Mouse (Mus musculus): ENCODE data around the gene Gm128. TPM values are rescaled to one million over a fixed set of nuclear protein-coding genes. Genes with fewer than 3 reads are reported as not detected.
"Not testable (repeated sequence)": the region's sequence is repeated elsewhere in the genome, so short reads cannot be mapped to it uniquely, and the experiment has no call there.

Gm128 gene
- polyA plus RNA-seq, 1 experiment from 2014 or later, result 0.16 TPM

DNA sequence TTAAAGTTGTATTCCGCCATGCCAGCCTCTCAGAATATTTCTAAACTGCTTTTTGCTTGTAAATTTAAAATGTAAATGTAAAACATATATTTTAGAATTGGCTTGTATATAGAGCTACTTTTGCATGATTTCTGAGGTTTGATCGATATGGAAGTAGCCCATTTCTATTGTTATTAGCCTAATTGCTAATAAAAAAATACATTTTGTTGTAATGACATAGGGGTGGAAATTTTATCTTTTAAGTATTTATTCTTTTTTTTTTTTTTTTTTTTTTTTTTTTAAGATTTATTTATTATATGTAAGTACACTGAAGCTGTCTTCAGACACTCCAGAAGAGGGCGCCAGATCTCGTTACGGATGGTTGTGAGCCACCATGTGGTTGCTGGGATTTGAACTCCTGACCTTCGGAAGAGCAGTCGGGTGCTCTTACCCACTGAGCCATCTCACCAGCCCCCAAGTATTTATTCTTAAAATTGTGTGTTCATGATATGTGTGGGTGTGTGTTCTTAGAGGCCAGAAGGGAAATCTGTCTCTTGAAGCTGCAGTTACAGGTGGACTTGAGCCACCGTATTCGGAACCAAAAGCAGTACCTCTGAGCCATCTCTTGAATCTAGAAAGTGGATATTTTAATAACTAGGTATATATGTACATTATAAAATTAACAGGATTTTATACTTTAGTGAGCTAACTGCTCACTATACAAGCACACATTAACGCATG is 28.3 kb downstream of the Gm128 start:
- not testable (repeated sequence) for DNase-seq (ENCODE audit: low spot score); H3K9me3 ChIP-seq (ENCODE audit: control insufficient read depth, low read length); H3K4me3 ChIP-seq (replicated peaks; ENCODE audit: low read length); ATAC-seq (ENCODE audit: low FRiP score); H3K27me3 ChIP-seq (ENCODE audit: control insufficient read depth, insufficient read depth, low read length); H3K4me1 ChIP-seq (replicated peaks; ENCODE audit: control insufficient read depth, insufficient read depth, low read length); H3K4me2 ChIP-seq (replicated peaks); H3K9ac ChIP-seq; H3K27ac ChIP-seq
- peaks cover 29% of the 10 kb centered on the region for H3K36me3 ChIP-seq (replicated peaks; ENCODE audit: control insufficient read depth, insufficient read depth)
- 94% methylated on average over 7 of the region's 10 CpGs for WGBS

DNA sequence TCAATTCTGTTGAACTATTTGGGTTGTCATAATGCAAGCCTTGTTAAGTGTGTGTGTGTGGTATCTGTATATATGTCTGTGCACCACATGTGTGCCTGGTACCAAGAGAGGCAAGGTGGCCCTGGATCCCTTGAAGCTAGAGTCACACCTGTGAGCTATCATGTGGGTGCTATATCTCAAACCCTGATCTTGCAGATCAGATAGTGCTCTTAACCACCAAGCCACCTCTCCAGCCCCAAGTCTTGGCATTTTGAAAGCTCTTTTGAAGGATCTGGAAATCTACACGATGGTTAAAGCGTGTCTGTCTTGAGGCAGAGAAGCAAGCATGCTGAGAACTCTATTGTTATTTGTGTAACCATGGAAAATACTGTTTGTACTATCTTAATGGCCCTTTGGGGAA is 30.8 kb downstream of the Gm128 start:
- WGBS, result 52% methylated on average over 2 of the region's 2 CpGs

DNA sequence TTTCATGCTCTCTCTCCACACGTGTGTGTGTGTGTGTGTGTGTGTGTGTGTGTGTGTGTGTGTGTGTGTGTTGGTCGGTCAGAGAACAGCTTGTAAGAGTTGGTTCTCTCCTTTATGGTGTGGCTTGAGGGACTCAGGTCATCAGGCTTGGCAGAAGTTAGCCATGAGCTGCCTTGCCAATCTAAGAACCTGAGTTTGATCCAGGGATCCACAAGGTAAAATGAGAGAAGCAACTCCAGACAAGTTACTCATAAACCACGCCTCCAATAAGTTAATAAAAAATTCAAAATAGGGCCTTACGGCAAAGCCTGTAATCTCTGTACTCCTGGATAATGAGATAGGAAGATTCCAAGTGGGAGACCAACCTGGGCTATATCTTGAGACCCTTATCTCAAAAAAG is 33.1 kb downstream of the Gm128 start:
- ATAC-seq (ENCODE audit: low FRiP score) (no peak), DNase-seq (ENCODE audit: low spot score) (no peak)
- H3K27me3 ChIP-seq (ENCODE audit: control insufficient read depth, insufficient read depth, low read length), result no peaks in the 10 kb centered on the region
- H3K36me3 ChIP-seq (replicated peaks; ENCODE audit: control insufficient read depth, insufficient read depth), result peaks cover 54% of the 10 kb centered on the region
- 93% methylated on average over 4 of the region's 4 CpGs for WGBS
- H3K9ac ChIP-seq, result no peak overlapping the region
- no peak overlapping the region for H3K4me2 ChIP-seq (replicated peaks)
- no peaks in the 10 kb centered on the region for H3K4me1 ChIP-seq (replicated peaks; ENCODE audit: control insufficient read depth, insufficient read depth, low read length)
- no peak overlapping the region for H3K4me3 ChIP-seq (replicated peaks; ENCODE audit: low read length)
- no peak overlapping the region for H3K27ac ChIP-seq
- no peaks in the 10 kb centered on the region for H3K9me3 ChIP-seq (ENCODE audit: control insufficient read depth, low read length)

More for the DNA sequence above, 30.8 kb downstream of the Gm128 start:
- DNase-seq (ENCODE audit: low spot score), result no peak
- Histone ChIP-seq H3K4me2 (replicated peaks) (no peak overlapping the region), H3K4me3 (replicated peaks; ENCODE audit: low read length) (no peak overlapping the region), H3K36me3 (replicated peaks; ENCODE audit: control insufficient read depth, insufficient read depth) (peaks cover 41% of the 10 kb centered on the region), H3K9ac (no peak overlapping the region), H3K27me3 (ENCODE audit: control insufficient read depth, insufficient read depth, low read length) (no peaks in the 10 kb centered on the region), H3K27ac (no peak overlapping the region), H3K4me1 (replicated peaks; ENCODE audit: control insufficient read depth, insufficient read depth, low read length) (no peaks in the 10 kb centered on the region), H3K9me3 (ENCODE audit: control insufficient read depth, low read length) (no peaks in the 10 kb centered on the region)
- no peak for ATAC-seq (ENCODE audit: low FRiP score)

DNA sequence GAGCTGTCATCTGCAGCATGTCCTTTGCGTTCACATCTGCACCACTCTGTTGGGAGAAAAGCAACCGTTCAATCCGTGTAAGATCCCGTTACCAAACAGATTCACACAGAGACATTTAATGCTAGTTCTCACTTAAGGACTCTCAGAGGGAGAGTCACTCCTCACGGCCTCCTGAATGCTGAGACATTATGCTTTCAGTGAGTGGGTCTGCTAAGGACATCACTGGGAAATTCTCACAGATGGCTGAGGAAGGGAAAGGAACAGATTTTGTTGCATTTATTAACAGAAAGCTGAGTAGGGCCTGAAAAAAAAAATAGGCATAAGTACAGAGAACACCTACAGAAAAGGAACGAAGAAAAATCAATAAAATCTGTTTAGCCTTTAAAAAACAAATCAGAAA is 37.5 kb downstream of the Gm128 start:
- no peak for DNase-seq (ENCODE audit: low spot score)
- WGBS, result 91% methylated on average over 6 of the region's 6 CpGs
- no peaks in the 10 kb centered on the region for H3K9me3 ChIP-seq (ENCODE audit: control insufficient read depth, low read length)
- no peaks in the 10 kb centered on the region for H3K4me1 ChIP-seq (replicated peaks; ENCODE audit: control insufficient read depth, insufficient read depth, low read length)
- ATAC-seq (ENCODE audit: low FRiP score), result no peak
- H3K27me3 ChIP-seq (ENCODE audit: control insufficient read depth, insufficient read depth, low read length), result no peaks in the 10 kb centered on the region
- no peak overlapping the region for H3K4me2 ChIP-seq (replicated peaks)
- H3K4me3 ChIP-seq (replicated peaks; ENCODE audit: low read length), result no peak overlapping the region
- H3K9ac ChIP-seq, result no peak overlapping the region
- H3K36me3 ChIP-seq (replicated peaks; ENCODE audit: control insufficient read depth, insufficient read depth), result peaks cover 89% of the 10 kb centered on the region
- H3K27ac ChIP-seq, result no peak overlapping the region

DNA sequence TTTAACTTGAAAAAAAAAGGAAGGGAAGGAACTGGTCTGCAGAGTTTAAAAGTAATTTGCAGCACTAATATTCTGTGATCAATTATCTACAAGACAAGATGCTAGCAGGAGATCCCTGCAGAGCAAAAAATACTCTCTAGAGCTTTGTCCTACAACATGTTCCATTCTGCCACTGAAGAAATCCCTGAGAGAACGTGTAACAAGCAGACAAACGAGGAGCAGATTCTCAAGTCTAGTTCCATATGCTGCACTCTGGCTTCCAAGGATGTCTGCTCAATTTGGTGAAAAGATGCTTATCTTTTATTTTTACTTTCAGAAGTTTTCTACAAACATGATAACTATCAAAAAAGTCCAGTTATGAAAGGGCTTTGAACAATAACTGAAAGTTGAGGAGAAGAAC is 40.8 kb downstream of the Gm128 start:
- Histone ChIP-seq H3K4me3 (replicated peaks; ENCODE audit: low read length) (no peak overlapping the region), H3K9me3 (ENCODE audit: control insufficient read depth, low read length) (no peaks in the 10 kb centered on the region), H3K36me3 (replicated peaks; ENCODE audit: control insufficient read depth, insufficient read depth) (peaks cover 95% of the 10 kb centered on the region), H3K4me1 (replicated peaks; ENCODE audit: control insufficient read depth, insufficient read depth, low read length) (no peaks in the 10 kb centered on the region), H3K27me3 (ENCODE audit: control insufficient read depth, insufficient read depth, low read length) (no peaks in the 10 kb centered on the region), H3K4me2 (replicated peaks) (no peak overlapping the region), H3K27ac (no peak overlapping the region), H3K9ac (no peak overlapping the region)
- 79% methylated on average over 2 of the region's 2 CpGs for WGBS
- ATAC-seq (ENCODE audit: low FRiP score) (no peak), DNase-seq (ENCODE audit: low spot score) (no peak)

DNA sequence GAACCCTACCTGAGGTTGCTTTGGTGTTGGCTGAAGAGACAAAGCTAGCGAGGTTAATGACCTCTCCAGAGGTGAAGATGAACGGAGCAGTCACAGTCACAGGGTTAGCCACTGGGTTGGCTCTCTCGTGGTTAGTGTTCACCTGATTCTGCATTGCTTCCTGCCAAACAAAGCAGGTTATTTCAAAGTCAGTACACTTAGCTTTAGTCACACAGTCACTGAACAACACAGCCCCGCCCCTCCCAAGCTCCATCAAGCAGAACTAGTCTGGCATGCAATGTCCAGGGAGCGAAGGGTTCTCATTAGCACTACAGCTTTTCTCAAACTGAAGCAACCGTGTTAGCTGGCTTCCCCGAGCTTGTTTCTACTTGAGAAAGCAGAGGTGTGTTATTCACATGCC is 41.3 kb downstream of the Gm128 start:
- Histone ChIP-seq H3K9ac (no peak overlapping the region), H3K36me3 (replicated peaks; ENCODE audit: control insufficient read depth, insufficient read depth) (peaks cover 95% of the 10 kb centered on the region), H3K9me3 (ENCODE audit: control insufficient read depth, low read length) (no peaks in the 10 kb centered on the region), H3K27ac (no peak overlapping the region), H3K4me1 (replicated peaks; ENCODE audit: control insufficient read depth, insufficient read depth, low read length) (no peaks in the 10 kb centered on the region), H3K4me2 (replicated peaks) (no peak overlapping the region), H3K4me3 (replicated peaks; ENCODE audit: low read length) (no peak overlapping the region), H3K27me3 (ENCODE audit: control insufficient read depth, insufficient read depth, low read length) (no peaks in the 10 kb centered on the region)
- 81% methylated on average over 7 of the region's 7 CpGs for WGBS
- ATAC-seq (ENCODE audit: low FRiP score) (no peak), DNase-seq (ENCODE audit: low spot score) (no peak)

DNA sequence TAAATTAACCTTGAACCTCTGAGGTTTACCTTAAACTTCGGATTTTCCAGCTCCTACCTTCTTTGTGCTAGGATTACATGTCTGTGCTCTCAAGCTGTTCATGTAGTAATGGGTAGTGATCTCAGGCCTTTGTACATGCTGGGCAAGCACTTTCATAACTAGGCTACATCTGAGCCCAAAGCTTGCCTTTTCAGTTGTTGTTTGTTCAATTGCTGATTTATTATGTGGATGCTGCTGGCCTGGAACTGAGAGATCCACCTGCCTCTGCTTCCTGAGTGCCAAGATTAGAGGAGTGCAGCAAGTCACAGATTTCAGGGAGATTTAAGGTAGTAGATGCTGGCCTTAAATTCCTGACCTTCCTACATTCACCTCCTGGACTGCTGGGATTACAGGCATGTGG is 42.3 kb downstream of the Gm128 start:
- H3K36me3 ChIP-seq (replicated peaks; ENCODE audit: control insufficient read depth, insufficient read depth), result peaks cover 92% of the 10 kb centered on the region
- no peak overlapping the region for H3K4me2 ChIP-seq (replicated peaks)
- no peak overlapping the region for H3K4me3 ChIP-seq (replicated peaks; ENCODE audit: low read length)
- no peaks in the 10 kb centered on the region for H3K9me3 ChIP-seq (ENCODE audit: control insufficient read depth, low read length)
- ATAC-seq (ENCODE audit: low FRiP score), result no peak
- no peaks in the 10 kb centered on the region for H3K27me3 ChIP-seq (ENCODE audit: control insufficient read depth, insufficient read depth, low read length)
- 89% methylated on average over 1 of the region's 1 CpGs for WGBS
- no peak overlapping the region for H3K27ac ChIP-seq
- no peak overlapping the region for H3K9ac ChIP-seq
- no peaks in the 10 kb centered on the region for H3K4me1 ChIP-seq (replicated peaks; ENCODE audit: control insufficient read depth, insufficient read depth, low read length)
- DNase-seq (ENCODE audit: low spot score), result no peak

DNA sequence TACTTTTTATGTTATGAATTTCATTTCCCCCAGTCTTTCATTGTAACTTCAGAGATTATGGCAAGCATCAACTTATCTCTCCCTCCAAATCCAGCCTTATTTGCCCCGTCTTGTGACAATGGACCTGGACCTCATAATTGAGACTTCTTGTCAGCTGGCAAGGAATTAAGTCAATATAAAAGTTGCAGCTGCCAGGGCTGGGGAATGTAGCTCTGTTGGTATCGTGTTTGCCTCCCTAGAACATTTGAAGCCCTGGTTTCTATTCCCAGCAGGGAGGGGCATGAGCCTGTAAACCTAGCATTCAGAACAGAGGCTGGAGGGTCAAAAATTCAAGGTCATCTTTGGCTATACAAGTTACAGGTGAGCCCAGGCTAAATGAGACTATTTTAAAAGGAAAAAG is 45.6 kb downstream of the Gm128 start:
- 89% methylated on average over 2 of the region's 2 CpGs for WGBS
- no peaks in the 10 kb centered on the region for H3K9me3 ChIP-seq (ENCODE audit: control insufficient read depth, low read length)
- H3K4me1 ChIP-seq (replicated peaks; ENCODE audit: control insufficient read depth, insufficient read depth, low read length), result no peaks in the 10 kb centered on the region
- H3K27ac ChIP-seq, result no peak overlapping the region
- DNase-seq (ENCODE audit: low spot score), result no peak
- H3K4me3 ChIP-seq (replicated peaks; ENCODE audit: low read length), result no peak overlapping the region
- H3K9ac ChIP-seq, result no peak overlapping the region
- peaks cover 67% of the 10 kb centered on the region for H3K36me3 ChIP-seq (replicated peaks; ENCODE audit: control insufficient read depth, insufficient read depth)
- H3K27me3 ChIP-seq (ENCODE audit: control insufficient read depth, insufficient read depth, low read length), result no peaks in the 10 kb centered on the region
- no peak overlapping the region for H3K4me2 ChIP-seq (replicated peaks)
- ATAC-seq (ENCODE audit: low FRiP score), result no peak

DNA sequence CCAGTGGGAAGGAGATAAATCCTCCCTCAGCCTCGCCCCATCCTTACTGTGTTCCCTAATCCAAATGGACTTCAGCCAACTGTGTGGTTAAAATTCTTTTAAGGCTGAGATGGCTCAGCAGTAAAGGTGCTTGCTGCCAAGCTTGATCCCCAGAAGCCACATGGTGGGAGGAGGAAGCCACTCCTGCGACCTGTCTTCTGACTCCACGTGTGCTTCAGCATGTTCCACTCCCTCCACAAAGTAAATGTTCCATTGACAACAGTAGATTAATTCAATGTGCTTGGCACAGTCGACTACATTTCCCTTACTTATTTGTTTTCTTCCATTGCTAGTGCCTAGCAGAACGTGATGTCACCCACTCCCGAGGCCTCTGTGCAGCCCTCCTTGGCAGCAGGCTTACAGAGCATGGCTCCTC is 46.7 kb downstream of the Gm128 start:
- Histone ChIP-seq H3K9me3 (ENCODE audit: control insufficient read depth, low read length) (no peaks in the 10 kb centered on the region), H3K27ac (no peak overlapping the region), H3K4me3 (replicated peaks; ENCODE audit: low read length) (no peak overlapping the region), H3K9ac (no peak overlapping the region), H3K4me1 (replicated peaks; ENCODE audit: control insufficient read depth, insufficient read depth, low read length) (no peaks in the 10 kb centered on the region), H3K4me2 (replicated peaks) (no peak overlapping the region), H3K27me3 (ENCODE audit: control insufficient read depth, insufficient read depth, low read length) (no peaks in the 10 kb centered on the region), H3K36me3 (replicated peaks; ENCODE audit: control insufficient read depth, insufficient read depth) (peaks cover 66% of the 10 kb centered on the region)
- no peak for DNase-seq (ENCODE audit: low spot score)
- no peak for ATAC-seq (ENCODE audit: low FRiP score)
- 81% methylated on average over 6 of the region's 6 CpGs for WGBS

Measured in hindbrain, embryonic 14.5 days (tissue).